Mouse (Mus musculus): Measurements from ENCODE around the gene Tbx2. TPM values are rescaled to one million over a fixed set of nuclear protein-coding genes. Genes with fewer than 3 reads are reported as not detected.

Tbx2 gene
- polyA plus RNA-seq, 1 experiment: 0.16 TPM

- peaks cover 12% of the 10 kb centered on the region for H3K27me3 ChIP-seq (ENCODE audit: control insufficient read depth, insufficient read depth, low read length, poor library complexity, severe bottlenecking)
- TF ChIP-seq POLR2A (IDR thresholded peaks at IDR 0.05; ENCODE audit: insufficient read depth, low read length) (no peak), CTCF (IDR thresholded peaks at IDR 0.05; ENCODE audit: low read depth, low read length) (no peak), EP300 (IDR thresholded peaks at IDR 0.05; ENCODE audit: insufficient read depth, low read depth, low read length) (no peak)
- no peak overlapping the region; the same call in 1 of the 2 replicates for H3K27ac ChIP-seq (ENCODE audit: insufficient read depth, low read length)
- H3K36me3 ChIP-seq (ENCODE audit: control insufficient read depth, insufficient read depth, low read length, poor library complexity, severe bottlenecking): no peaks in the 10 kb centered on the region
- no peak overlapping the region for H3K4me3 ChIP-seq (ENCODE audit: low read depth, low read length)
- H3K4me1 ChIP-seq (ENCODE audit: control insufficient read depth, insufficient read depth, low read length): peaks cover 2% of the 10 kb centered on the region
- no peaks in the 10 kb centered on the region for H3K9me3 ChIP-seq (replicated peaks; ENCODE audit: control insufficient read depth, insufficient read depth, low read length, poor library complexity, severe bottlenecking)
- no peak overlapping the region for H3K9ac ChIP-seq (ENCODE audit: low read depth, poor library complexity, severe bottlenecking)
Measured at GRCm38 (mm10) chr11:85884498-85884897, 52.1 kb downstream of the Tbx2 start.

- Histone ChIP-seq H3K9me3 (replicated peaks; ENCODE audit: control insufficient read depth, insufficient read depth, low read length, poor library complexity, severe bottlenecking) (no peaks in the 10 kb centered on the region), H3K4me3 (ENCODE audit: low read depth, low read length) (peak within 1 kb of the TSS; percentile 46), H3K27me3 (ENCODE audit: control insufficient read depth, insufficient read depth, low read length, poor library complexity, severe bottlenecking) (peaks cover 18% of the 10 kb centered on the region), H3K4me1 (ENCODE audit: control insufficient read depth, insufficient read depth, low read length) (peaks cover 5% of the 10 kb centered on the region), H3K9ac (ENCODE audit: low read depth, poor library complexity, severe bottlenecking) (peak within 1 kb of the TSS; percentile 55), H3K36me3 (ENCODE audit: control insufficient read depth, insufficient read depth, low read length, poor library complexity, severe bottlenecking) (no peaks in the 10 kb centered on the region), H3K27ac (ENCODE audit: insufficient read depth, low read length) (no peak within 1 kb of the TSS)
- TF ChIP-seq EP300 (IDR thresholded peaks at IDR 0.05; ENCODE audit: insufficient read depth, low read depth, low read length) (no peak), CTCF (IDR thresholded peaks at IDR 0.05; ENCODE audit: low read depth, low read length) (no peak), POLR2A (IDR thresholded peaks at IDR 0.05; ENCODE audit: insufficient read depth, low read length) (no peak)
Measured at GRCm38 (mm10) chr11:85885665-85886428, 53.5 kb downstream of the Tbx2 start, which contains the start of gene Tbx4. Gene Tbx4 (plus strand): TSS chr11:85886422.

GRCm38 (mm10) chr11:85886429-85886785 lies 54.1 kb downstream of the Tbx2 start:
- Histone ChIP-seq H3K4me3 (ENCODE audit: low read depth, low read length) (peak overlapping the region; percentile 46), H3K9me3 (replicated peaks; ENCODE audit: control insufficient read depth, insufficient read depth, low read length, poor library complexity, severe bottlenecking) (no peaks in the 10 kb centered on the region), H3K36me3 (ENCODE audit: control insufficient read depth, insufficient read depth, low read length, poor library complexity, severe bottlenecking) (no peaks in the 10 kb centered on the region), H3K9ac (ENCODE audit: low read depth, poor library complexity, severe bottlenecking) (peak overlapping the region; percentile 55), H3K27me3 (ENCODE audit: control insufficient read depth, insufficient read depth, low read length, poor library complexity, severe bottlenecking) (peaks cover 18% of the 10 kb centered on the region), H3K4me1 (ENCODE audit: control insufficient read depth, insufficient read depth, low read length) (peaks cover 5% of the 10 kb centered on the region), H3K27ac (ENCODE audit: insufficient read depth, low read length) (no peak overlapping the region)
- TF ChIP-seq EP300 (IDR thresholded peaks at IDR 0.05; ENCODE audit: insufficient read depth, low read depth, low read length) (no peak), POLR2A (IDR thresholded peaks at IDR 0.05; ENCODE audit: insufficient read depth, low read length) (no peak), CTCF (IDR thresholded peaks at IDR 0.05; ENCODE audit: low read depth, low read length) (no peak)

- Histone ChIP-seq H3K36me3 (ENCODE audit: control insufficient read depth, insufficient read depth, low read length, poor library complexity, severe bottlenecking) (no peaks in the 10 kb centered on the region), H3K9me3 (replicated peaks; ENCODE audit: control insufficient read depth, insufficient read depth, low read length, poor library complexity, severe bottlenecking) (no peaks in the 10 kb centered on the region), H3K9ac (ENCODE audit: low read depth, poor library complexity, severe bottlenecking) (no peak overlapping the region), H3K4me3 (ENCODE audit: low read depth, low read length) (no peak overlapping the region), H3K4me1 (ENCODE audit: control insufficient read depth, insufficient read depth, low read length) (peaks cover 5% of the 10 kb centered on the region), H3K27ac (ENCODE audit: insufficient read depth, low read length) (no peak overlapping the region), H3K27me3 (ENCODE audit: control insufficient read depth, insufficient read depth, low read length, poor library complexity, severe bottlenecking) (peaks cover 18% of the 10 kb centered on the region)
- TF ChIP-seq POLR2A (IDR thresholded peaks at IDR 0.05; ENCODE audit: insufficient read depth, low read length) (no peak), EP300 (IDR thresholded peaks at IDR 0.05; ENCODE audit: insufficient read depth, low read depth, low read length) (no peak), CTCF (IDR thresholded peaks at IDR 0.05; ENCODE audit: low read depth, low read length) (no peak)
Measured at GRCm38 (mm10) chr11:85887273-85887672, 54.9 kb downstream of the Tbx2 start.

- H3K9ac ChIP-seq (ENCODE audit: low read depth, poor library complexity, severe bottlenecking): no peak overlapping the region
- H3K9me3 ChIP-seq (replicated peaks; ENCODE audit: control insufficient read depth, insufficient read depth, low read length, poor library complexity, severe bottlenecking): no peaks in the 10 kb centered on the region
- no peak for TF ChIP-seq EP300 (IDR thresholded peaks at IDR 0.05; ENCODE audit: insufficient read depth, low read depth, low read length)
- no peak for TF ChIP-seq POLR2A (IDR thresholded peaks at IDR 0.05; ENCODE audit: insufficient read depth, low read length)
- no peak for TF ChIP-seq CTCF (IDR thresholded peaks at IDR 0.05; ENCODE audit: low read depth, low read length)
- H3K27me3 ChIP-seq (ENCODE audit: control insufficient read depth, insufficient read depth, low read length, poor library complexity, severe bottlenecking): peaks cover 18% of the 10 kb centered on the region
- H3K4me1 ChIP-seq (ENCODE audit: control insufficient read depth, insufficient read depth, low read length): peaks cover 5% of the 10 kb centered on the region
- H3K27ac ChIP-seq (ENCODE audit: insufficient read depth, low read length): no peak overlapping the region
- no peak overlapping the region for H3K4me3 ChIP-seq (ENCODE audit: low read depth, low read length)
- H3K36me3 ChIP-seq (ENCODE audit: control insufficient read depth, insufficient read depth, low read length, poor library complexity, severe bottlenecking): no peaks in the 10 kb centered on the region
Measured at GRCm38 (mm10) chr11:85887801-85888450, 55.6 kb downstream of the Tbx2 start.
